Mouse (Mus musculus) forebrain, postnatal 0 days (tissue): ENCODE data around the gene D5Ertd579e. TPM values are rescaled to one million over a fixed set of nuclear protein-coding genes. Genes with fewer than 3 reads are reported as not detected.

Source experiments
- ATAC-seq: fragments of 200-750 bp; cut with Nextera tagmentation; 2 replicates; pipeline ENCODE4 v1.8.0; 2017; ENCODE audit warnings: mild to moderate bottlenecking, moderate library complexity
- DNase-seq: peaks from one replicate; pipeline ENCODE4 v3.0.0-alpha.2; 2015
- H3K27ac ChIP-seq: fragments of 300-500 bp; sonication (generic); 2 replicates; pipeline ENCODE4 v1.5.1; 2014; ENCODE audit warnings: low read depth, mild to moderate bottlenecking, antibody characterized with exemption, low read length, moderate library complexity, mixed read lengths
- H3K27me3 ChIP-seq: fragments of 300-500 bp; sonication (generic); 2 replicates; pipeline ENCODE4 v1.6.1; 2014; ENCODE audit warnings: mild to moderate bottlenecking, low read length, mixed read lengths; ENCODE audit not compliant: insufficient read depth
- H3K36me3 ChIP-seq: fragments of 300-500 bp; sonication (generic); 2 replicates; pipeline ENCODE4 v1.6.1; 2014; ENCODE audit warnings: mild to moderate bottlenecking, moderate library complexity; ENCODE audit not compliant: insufficient read depth
- H3K4me1 ChIP-seq: fragments of 300-500 bp; sonication (generic); 2 replicates; pipeline ENCODE4 v1.6.1; 2014; ENCODE audit warnings: antibody characterized with exemption; ENCODE audit not compliant: insufficient read depth
- H3K4me2 ChIP-seq: fragments of 300-500 bp; sonication (generic); 2 replicates; pipeline ENCODE4 v1.6.1; 2014; ENCODE audit warnings: low read depth, mild to moderate bottlenecking, moderate library complexity
- H3K4me3 ChIP-seq: fragments of 300-500 bp; sonication (generic); 2 replicates; pipeline ENCODE4 v1.5.1; 2014; ENCODE audit warnings: low read depth, low read length, mixed read lengths
- H3K9ac ChIP-seq: fragments of 300-500 bp; sonication (generic); 2 replicates; pipeline ENCODE4 v1.6.1; 2014; ENCODE audit warnings: mild to moderate bottlenecking
- H3K9me3 ChIP-seq: fragments of 300-500 bp; sonication (generic); 2 replicates; pipeline ENCODE4 v1.6.1; 2016; ENCODE audit warnings: low read length
- CTCF ChIP-seq: sonication (generic); IDR thresholded peaks from 2 replicates; pipeline ENCODE4 v1.5.1; 2016; ENCODE audit warnings: antibody characterized with exemption, control low read depth, low read depth
- WGBS: fragments of 180-500 bp; shearing (Covaris S2); extraction: QIAGEN DNeasy Blood & Tissue Kit; methylation state at CpG from one replicate; pipeline ENCODE4 v1.1.7; 2014; 5-methylcytosine and 5-hydroxymethylcytosine counted together
- polyA plus RNA-seq: library from polyadenylated mRNA; unstranded; fragments of >200 nt; fragmentation: Nextera tagmentation; extraction: Ambion mirVana; gene quantifications from 2 replicates; pipeline ENCODE4 v1.2.1, GENCODE M21; 2015
- total RNA-seq: library from RNA; depleted of rRNA; stranded (reverse); fragments of >200 nt; gene quantifications from 2 replicates; pipeline ENCODE4 v1.2.3, GENCODE M21; 2014

D5Ertd579e gene
- total and polyA plus RNA-seq, 2 experiments from 2014 or later: 27.4 to 105 TPM

- Histone ChIP-seq H3K4me1 (no peaks in the 10 kb centered on the region), H3K4me2 (no peak overlapping the region), H3K27ac (no peak overlapping the region), H3K9me3 (no peaks in the 10 kb centered on the region), H3K27me3 (no peaks in the 10 kb centered on the region), H3K9ac (no peak overlapping the region), H3K4me3 (no peak overlapping the region), H3K36me3 (0 out of 2 replicates have a peak, but pooled peaks cover 10% of the 10 kb centered on the region)
- no peak for DNase-seq
- 94% methylated on average over 16 of the region's 16 CpGs for WGBS
- no peak for TF ChIP-seq CTCF
- no peak for ATAC-seq
These were observed 124.5 kb downstream of the D5Ertd579e start for GRCm38 (mm10) chr5:36571371-36571770.

- WGBS: 84% methylated on average over 4 of the region's 4 CpGs
- H3K4me3 ChIP-seq: no peak overlapping the region
- DNase-seq (no peak), ATAC-seq (no peak)
- H3K4me2 ChIP-seq: no peak overlapping the region
- H3K36me3 ChIP-seq: 0 out of 2 replicates have a peak, but pooled peaks cover 10% of the 10 kb centered on the region
- no peak overlapping the region for H3K27ac ChIP-seq
- no peak for TF ChIP-seq CTCF
- H3K4me1 ChIP-seq: no peaks in the 10 kb centered on the region
- H3K27me3 ChIP-seq: no peaks in the 10 kb centered on the region
- H3K9ac ChIP-seq: no peak overlapping the region
- no peaks in the 10 kb centered on the region for H3K9me3 ChIP-seq
These were observed 125.1 kb downstream of the D5Ertd579e start for GRCm38 (mm10) chr5:36570546-36571245.

GRCm38 (mm10) chr5:36570098-36570497 lies 125.7 kb downstream of the D5Ertd579e start:
- no peak for ATAC-seq
- WGBS: 91% methylated on average over 7 of the region's 7 CpGs

GRCm38 (mm10) chr5:36568118-36568517 lies 127.7 kb downstream of the D5Ertd579e start:
- H3K4me2 ChIP-seq: no peak overlapping the region
- no peak overlapping the region for H3K27ac ChIP-seq
- H3K9ac ChIP-seq: no peak overlapping the region
- no peaks in the 10 kb centered on the region for H3K27me3 ChIP-seq
- H3K36me3 ChIP-seq: 0 out of 2 replicates have a peak, but pooled peaks cover 10% of the 10 kb centered on the region
- DNase-seq (no peak), ATAC-seq (no peak)
- H3K9me3 ChIP-seq: no peaks in the 10 kb centered on the region
- WGBS: 93% methylated on average over 4 of the region's 4 CpGs
- H3K4me3 ChIP-seq: no peak overlapping the region
- no peak for TF ChIP-seq CTCF
- H3K4me1 ChIP-seq: no peaks in the 10 kb centered on the region

More at GRCm38 (mm10) chr5:36570098-36570497, 125.7 kb downstream of the D5Ertd579e start:
- DNase-seq: no peak
- Histone ChIP-seq H3K36me3 (0 out of 2 replicates have a peak, but pooled peaks cover 10% of the 10 kb centered on the region), H3K9ac (no peak overlapping the region), H3K27ac (no peak overlapping the region), H3K4me2 (no peak overlapping the region), H3K4me3 (no peak overlapping the region), H3K27me3 (no peaks in the 10 kb centered on the region), H3K4me1 (no peaks in the 10 kb centered on the region), H3K9me3 (no peaks in the 10 kb centered on the region)
- no peak for TF ChIP-seq CTCF

- Histone ChIP-seq H3K36me3 (0 out of 2 replicates have a peak, but pooled peaks cover 10% of the 10 kb centered on the region), H3K9me3 (no peaks in the 10 kb centered on the region), H3K4me3 (no peak overlapping the region), H3K27ac (no peak overlapping the region), H3K27me3 (no peaks in the 10 kb centered on the region), H3K4me1 (no peaks in the 10 kb centered on the region), H3K9ac (no peak overlapping the region), H3K4me2 (no peak overlapping the region)
- TF ChIP-seq CTCF: no peak
- ATAC-seq (no peak), DNase-seq (no peak)
- 66% methylated on average over 2 of the region's 2 CpGs for WGBS
These were observed 128.2 kb downstream of the D5Ertd579e start for GRCm38 (mm10) chr5:36567627-36568026.

GRCm38 (mm10) chr5:36564530-36564929 lies 131.3 kb downstream of the D5Ertd579e start:
- Histone ChIP-seq H3K9me3 (no peaks in the 10 kb centered on the region), H3K36me3 (no peaks in the 10 kb centered on the region), H3K4me1 (no peaks in the 10 kb centered on the region), H3K9ac (no peak overlapping the region), H3K27ac (no peak overlapping the region), H3K4me2 (no peak overlapping the region), H3K27me3 (no peaks in the 10 kb centered on the region), H3K4me3 (no peak overlapping the region)
- TF ChIP-seq CTCF: no peak
- no peak for ATAC-seq
- 90% methylated on average over 9 of the region's 9 CpGs for WGBS
- DNase-seq: no peak

- WGBS: 84% methylated on average over 6 of the region's 6 CpGs
- no peak overlapping the region for H3K27ac ChIP-seq
- no peak for TF ChIP-seq CTCF
These were observed 132.1 kb downstream of the D5Ertd579e start for GRCm38 (mm10) chr5:36563741-36564140.

More at GRCm38 (mm10) chr5:36563741-36564140, 132.1 kb downstream of the D5Ertd579e start:
- Histone ChIP-seq H3K4me1 (no peaks in the 10 kb centered on the region), H3K27me3 (no peaks in the 10 kb centered on the region), H3K4me3 (no peak overlapping the region), H3K36me3 (no peaks in the 10 kb centered on the region), H3K9ac (no peak overlapping the region), H3K4me2 (no peak overlapping the region), H3K9me3 (no peaks in the 10 kb centered on the region)
- ATAC-seq: no peak
- no peak for DNase-seq
